Mouse (Mus musculus): ENCODE measurements around the gene Lenep.

GRCm38 (mm10) chr3:89386438-89387420 is 15.9 kb downstream of the Lenep start:
- no peak for TF ChIP-seq CTCF (conservative IDR thresholded peaks at IDR 0.05; ENCODE audit: insufficient read depth, insufficient read length, low read depth, low read length)
- TF ChIP-seq POLR2A (IDR thresholded peaks at IDR 0.05; ENCODE audit: low read depth, low read length): no peak
